Mouse (Mus musculus): ENCODE results near the gene Slc4a2.

- TF ChIP-seq GATA1 (IDR thresholded peaks at IDR 0.05; ENCODE audit: borderline replicate concordance, low read length), result no peak
- no peak for TF ChIP-seq FLI1 (IDR thresholded peaks at IDR 0.05; ENCODE audit: low read length)
Measured at GRCm38 (mm10) chr5:24442029-24442428, 18.4 kb downstream of the Slc4a2 start.
